Mouse (Mus musculus) lung, embryonic 16.5 days (tissue): ENCODE measurements at regions not wholly inside any gene's neighbourhood (a gene's known extent, or its start where the extent isn't known, plus 50 kb on each side); places are given as distances from the start of the nearest gene placed in this dataset.

Experiments used
- ATAC-seq: fragments of 200-750 bp; cut with Nextera tagmentation; 2 replicates; pipeline ENCODE4 v1.8.0; 2017; ENCODE audit warnings: low read depth, mild to moderate bottlenecking, moderate library complexity
- H3K27ac ChIP-seq: fragments of 300-500 bp; sonication (generic); 2 replicates; pipeline ENCODE4 v1.5.1; 2014; ENCODE audit warnings: mild to moderate bottlenecking, control low read depth, low read length
- H3K27me3 ChIP-seq: fragments of 300-500 bp; sonication (generic); 2 replicates; pipeline ENCODE4 v1.6.1; 2014; ENCODE audit warnings: low read depth, low read length, mixed read lengths; ENCODE audit not compliant: control insufficient read depth, insufficient read depth
- H3K36me3 ChIP-seq: fragments of 300-500 bp; sonication (generic); 2 replicates; pipeline ENCODE4 v1.6.1; 2014; ENCODE audit warnings: low read length; ENCODE audit not compliant: control insufficient read depth, insufficient read depth
- H3K4me1 ChIP-seq: fragments of 300-500 bp; sonication (generic); replicated peaks from 2 replicates; pipeline ENCODE4 v1.6.1; 2014; ENCODE audit warnings: low read length, mixed read lengths; ENCODE audit not compliant: control insufficient read depth, insufficient read depth
- H3K4me2 ChIP-seq: fragments of 300-500 bp; sonication (generic); 2 replicates; pipeline ENCODE4 v1.6.1; 2014; ENCODE audit warnings: low read depth, low read length, control low read depth
- H3K4me3 ChIP-seq: fragments of 300-500 bp; sonication (generic); 2 replicates; pipeline ENCODE4 v1.5.1; 2014; ENCODE audit warnings: mild to moderate bottlenecking, low read length, control low read depth
- H3K9ac ChIP-seq: fragments of 300-500 bp; sonication (generic); 2 replicates; pipeline ENCODE4 v1.6.1; 2014; ENCODE audit warnings: low read length, control low read depth
- H3K9me3 ChIP-seq: fragments of 300-500 bp; sonication (generic); 2 replicates; pipeline ENCODE4 v1.6.1; 2016; ENCODE audit warnings: low read length; ENCODE audit not compliant: control insufficient read depth
- WGBS: fragments of 180-500 bp; shearing (Covaris S2); extraction: QIAGEN DNeasy Blood & Tissue Kit; methylation state at CpG from one replicate; pipeline ENCODE4 v1.1.7; 2014; 5-methylcytosine and 5-hydroxymethylcytosine counted together

DNA sequence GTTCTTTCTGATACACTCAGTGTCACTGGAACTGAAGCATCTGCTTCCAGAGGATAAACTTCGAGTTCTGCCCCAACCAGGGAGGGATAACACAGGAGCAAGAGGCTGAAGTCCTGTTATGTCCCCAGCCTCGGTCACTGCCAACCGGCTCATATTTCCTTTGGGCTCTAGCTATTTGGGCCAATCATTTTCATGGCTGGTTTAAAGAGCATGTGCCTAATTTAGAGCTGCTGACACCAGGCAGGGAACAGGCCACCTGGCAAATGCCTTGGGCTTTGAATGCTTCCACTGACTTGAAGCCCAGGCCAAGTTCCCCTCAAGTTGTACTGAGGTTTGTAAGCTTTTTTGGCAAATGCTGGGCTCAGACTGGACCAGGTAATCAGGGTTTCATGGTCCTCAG, 286.1 kb downstream of the Satb1 start:
- Histone ChIP-seq H3K4me1 (no peaks in the 10 kb centered on the region), H3K27ac (no peak overlapping the region), H3K36me3 (no peaks in the 10 kb centered on the region), H3K4me2 (no peak overlapping the region), H3K27me3 (no peaks in the 10 kb centered on the region), H3K9ac (no peak overlapping the region), H3K4me3 (no peak overlapping the region), H3K9me3 (no peaks in the 10 kb centered on the region)
- WGBS: 24% methylated on average over 3 of the region's 3 CpGs
- no peak for ATAC-seq

DNA sequence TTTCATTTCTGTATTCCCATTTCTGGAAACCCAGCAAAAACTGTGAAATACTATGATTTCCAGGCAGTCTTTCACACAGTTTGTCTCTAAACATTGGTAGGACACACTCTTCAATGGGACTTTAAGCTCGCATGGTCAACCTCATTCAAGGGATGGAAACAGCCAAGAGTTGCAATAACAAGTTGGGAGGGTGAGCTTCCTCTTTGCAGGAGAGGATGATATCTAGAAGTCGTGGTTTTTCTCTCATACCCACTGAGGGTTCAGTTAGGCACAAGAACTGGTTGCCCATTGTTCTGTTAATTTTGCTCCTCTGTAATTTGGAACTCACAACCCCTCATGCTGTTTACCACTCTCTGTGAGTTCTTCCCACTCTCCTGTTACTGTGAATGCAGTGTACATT, 290.5 kb downstream of the Satb1 start:
- ATAC-seq: no peak
- H3K27me3 ChIP-seq: no peaks in the 10 kb centered on the region
- H3K36me3 ChIP-seq: no peaks in the 10 kb centered on the region
- no peak overlapping the region for H3K4me3 ChIP-seq
- H3K4me1 ChIP-seq: no peaks in the 10 kb centered on the region
- H3K27ac ChIP-seq: no peak overlapping the region
- no peak overlapping the region for H3K9ac ChIP-seq
- H3K4me2 ChIP-seq: no peak overlapping the region
- 65% methylated on average over 2 of the region's 2 CpGs for WGBS
- H3K9me3 ChIP-seq: no peaks in the 10 kb centered on the region

DNA sequence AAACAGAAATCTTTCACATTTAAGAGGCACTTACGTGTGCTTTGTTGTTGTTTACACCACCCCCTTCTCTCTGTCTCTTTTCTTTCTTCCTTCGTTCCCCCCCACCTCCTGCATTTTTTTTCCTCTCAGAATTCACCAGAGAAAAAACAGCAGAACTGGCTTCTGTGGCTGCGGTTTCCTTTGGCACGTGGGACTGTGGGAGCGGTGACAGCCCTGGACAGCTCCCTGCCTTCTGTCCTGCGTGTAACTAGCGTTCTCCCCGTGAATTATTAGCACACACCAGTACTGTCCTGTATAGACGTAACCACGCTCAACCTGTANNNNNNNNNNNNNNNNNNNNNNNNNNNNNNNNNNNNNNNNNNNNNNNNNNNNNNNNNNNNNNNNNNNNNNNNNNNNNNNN, 298.4 kb downstream of the Satb1 start:
- no peak overlapping the region for H3K9ac ChIP-seq
- ATAC-seq: no peak
- H3K4me3 ChIP-seq: no peak overlapping the region
- no peak overlapping the region for H3K27ac ChIP-seq
- peak overlapping the region; percentile 9; the same call in 1 of the 2 replicates for H3K4me2 ChIP-seq
- no peaks in the 10 kb centered on the region for H3K9me3 ChIP-seq
- no peaks in the 10 kb centered on the region for H3K27me3 ChIP-seq
- no peaks in the 10 kb centered on the region for H3K36me3 ChIP-seq
- WGBS: 26% methylated on average over 10 of the region's 10 CpGs
- no peaks in the 10 kb centered on the region for H3K4me1 ChIP-seq

DNA sequence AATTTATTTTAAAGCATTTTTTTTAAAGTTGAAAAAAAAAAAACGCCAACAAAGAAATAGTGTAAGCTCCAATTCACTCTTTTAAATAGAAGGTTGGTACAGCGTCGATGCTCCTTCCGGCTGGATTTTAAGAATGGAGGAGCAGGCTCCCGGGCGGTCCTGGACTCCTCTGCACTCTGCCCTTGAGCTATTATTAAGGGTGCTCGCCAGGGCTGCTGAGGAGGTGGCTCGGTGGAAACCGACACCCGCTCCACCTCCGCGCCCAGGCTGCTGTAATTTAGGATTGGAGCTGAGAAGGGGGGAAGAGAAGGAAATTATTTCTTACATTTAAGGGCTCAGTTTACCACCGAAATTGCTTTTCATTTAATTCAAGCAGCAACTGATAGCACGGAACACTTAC, 298.8 kb downstream of the Satb1 start:
- WGBS: 30% methylated on average over 14 of the region's 14 CpGs
- Histone ChIP-seq H3K36me3 (no peaks in the 10 kb centered on the region), H3K27me3 (no peaks in the 10 kb centered on the region), H3K27ac (no peak overlapping the region), H3K4me1 (no peaks in the 10 kb centered on the region), H3K9ac (no peak overlapping the region), H3K4me3 (no peak overlapping the region), H3K4me2 (peak overlapping the region; percentile 9; the same call in 1 of the 2 replicates), H3K9me3 (no peaks in the 10 kb centered on the region)
- ATAC-seq: no peak

DNA sequence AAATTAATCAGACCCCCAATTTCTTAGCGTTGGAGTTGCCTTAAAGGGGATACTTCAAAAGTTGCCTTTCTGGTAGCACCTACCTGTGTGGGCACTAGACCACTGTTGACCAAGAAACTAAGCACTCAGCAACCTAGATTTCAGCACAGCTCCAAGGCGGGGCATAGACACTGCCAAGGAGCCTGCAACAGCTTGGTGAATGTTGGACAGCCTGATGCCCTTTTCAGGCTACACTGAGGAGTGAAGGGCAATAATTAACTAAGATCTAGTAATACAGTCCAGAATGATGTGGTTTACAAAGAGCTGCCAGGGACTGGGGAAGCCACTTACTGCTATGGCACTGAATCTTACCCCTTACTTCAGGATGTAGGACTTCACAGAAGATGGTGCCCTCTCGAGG, 304.9 kb downstream of the Satb1 start:
- H3K27ac ChIP-seq: no peak overlapping the region
- no peak overlapping the region for H3K4me2 ChIP-seq
- no peaks in the 10 kb centered on the region for H3K9me3 ChIP-seq
- ATAC-seq: no peak
- no peak overlapping the region for H3K9ac ChIP-seq
- H3K4me3 ChIP-seq: no peak overlapping the region
- 71% methylated on average over 3 of the region's 3 CpGs for WGBS
- no peaks in the 10 kb centered on the region for H3K27me3 ChIP-seq
- no peaks in the 10 kb centered on the region for H3K4me1 ChIP-seq
- no peaks in the 10 kb centered on the region for H3K36me3 ChIP-seq

DNA sequence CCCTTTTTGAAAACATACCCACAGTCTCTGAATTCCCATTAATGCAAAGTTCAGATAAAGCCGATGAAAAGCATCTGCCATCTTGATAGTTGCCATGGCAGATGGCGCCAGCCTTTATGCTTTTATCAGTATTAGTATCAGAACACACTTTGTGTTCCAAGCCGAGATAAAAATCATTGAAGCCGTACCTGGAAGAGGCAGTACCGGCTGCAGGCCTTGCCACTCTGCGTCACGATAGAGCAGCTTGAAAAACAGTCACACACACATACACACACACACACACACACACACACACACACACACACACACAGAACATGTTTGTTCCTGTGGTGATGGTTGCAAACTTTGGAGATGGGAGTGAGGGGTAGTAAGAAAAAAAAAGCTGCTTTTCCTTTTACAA, 306.2 kb downstream of the Satb1 start:
- Histone ChIP-seq H3K9ac (no peak overlapping the region), H3K9me3 (no peaks in the 10 kb centered on the region), H3K27me3 (no peaks in the 10 kb centered on the region), H3K4me2 (no peak overlapping the region), H3K4me1 (no peaks in the 10 kb centered on the region), H3K27ac (no peak overlapping the region), H3K4me3 (no peak overlapping the region), H3K36me3 (no peaks in the 10 kb centered on the region)
- WGBS: 41% methylated on average over 7 of the region's 7 CpGs
- no peak for ATAC-seq

DNA sequence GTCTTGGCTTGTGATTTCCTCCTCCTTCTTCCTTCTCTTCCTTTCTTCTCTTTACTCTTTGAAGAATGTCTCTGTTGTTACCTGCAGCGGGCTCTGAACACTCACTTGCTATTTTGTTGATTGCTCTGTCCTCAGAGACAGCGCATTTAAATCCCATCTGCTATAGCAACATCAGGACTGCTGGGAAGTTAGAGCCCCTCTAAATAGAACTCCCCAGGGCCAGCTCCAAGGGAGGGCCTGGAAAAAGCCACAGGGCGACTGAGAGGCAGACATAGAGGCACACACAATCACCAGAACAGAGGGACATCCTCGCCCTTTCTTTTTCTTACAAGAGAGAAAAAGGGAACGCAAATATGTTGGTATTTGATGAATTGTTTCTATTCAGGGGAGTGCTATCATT, 306.6 kb downstream of the Satb1 start:
- no peaks in the 10 kb centered on the region for H3K9me3 ChIP-seq
- no peak for ATAC-seq
- H3K27me3 ChIP-seq: no peaks in the 10 kb centered on the region
- H3K4me1 ChIP-seq: no peaks in the 10 kb centered on the region
- H3K4me2 ChIP-seq: no peak overlapping the region
- no peak overlapping the region for H3K4me3 ChIP-seq
- H3K36me3 ChIP-seq: no peaks in the 10 kb centered on the region
- no peak overlapping the region for H3K9ac ChIP-seq
- 31% methylated on average over 5 of the region's 5 CpGs for WGBS
- H3K27ac ChIP-seq: no peak overlapping the region

DNA sequence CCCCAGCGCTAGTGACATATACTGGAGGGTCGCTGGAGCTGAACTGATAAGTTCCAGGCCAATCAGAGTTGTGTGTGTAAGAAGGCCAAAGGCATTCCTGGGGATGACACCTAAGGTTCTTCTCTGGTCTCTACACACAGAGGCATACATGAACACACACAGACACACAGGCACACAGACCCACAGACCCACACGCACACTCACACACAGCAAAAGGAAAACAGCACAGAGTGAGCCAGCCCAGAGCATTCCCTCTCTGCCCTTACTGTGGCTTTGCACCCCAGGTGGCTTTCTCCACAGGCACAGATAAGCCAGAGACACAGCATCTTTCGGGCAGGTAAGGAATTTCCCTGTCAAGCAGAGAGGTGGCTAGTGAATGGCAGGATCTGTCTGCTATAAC, 307.1 kb downstream of the Satb1 start:
- 51% methylated on average over 4 of the region's 4 CpGs for WGBS
- no peaks in the 10 kb centered on the region for H3K36me3 ChIP-seq
- no peaks in the 10 kb centered on the region for H3K4me1 ChIP-seq
- no peak overlapping the region for H3K4me2 ChIP-seq
- no peak overlapping the region for H3K9ac ChIP-seq
- H3K4me3 ChIP-seq: no peak overlapping the region
- no peaks in the 10 kb centered on the region for H3K9me3 ChIP-seq
- no peak for ATAC-seq
- H3K27ac ChIP-seq: no peak overlapping the region
- no peaks in the 10 kb centered on the region for H3K27me3 ChIP-seq

DNA sequence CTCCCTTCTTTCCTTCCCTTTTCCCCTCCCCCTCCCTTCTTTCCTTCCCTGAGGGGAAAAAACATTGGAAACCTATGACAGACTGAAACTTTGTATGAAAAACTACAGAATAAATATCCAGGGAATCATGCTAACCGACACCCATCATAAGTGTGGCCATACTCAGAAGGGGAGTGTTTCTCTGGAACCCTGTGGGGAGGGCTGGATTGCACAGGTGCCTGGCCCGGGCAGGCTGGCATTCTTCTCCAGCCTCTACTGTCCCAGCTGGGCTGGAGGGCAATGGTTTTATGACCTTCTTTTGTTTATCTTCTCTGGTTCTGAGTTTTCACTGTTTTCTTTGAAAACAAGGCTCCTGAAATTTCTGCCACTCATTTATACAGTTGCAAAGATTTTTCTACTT, 307.9 kb downstream of the Satb1 start:
- H3K27ac ChIP-seq: no peak overlapping the region
- H3K4me1 ChIP-seq: no peaks in the 10 kb centered on the region
- H3K9ac ChIP-seq: no peak overlapping the region
- no peaks in the 10 kb centered on the region for H3K27me3 ChIP-seq
- no peaks in the 10 kb centered on the region for H3K36me3 ChIP-seq
- no peak overlapping the region for H3K4me3 ChIP-seq
- 27% methylated on average over 2 of the region's 2 CpGs for WGBS
- no peak for ATAC-seq
- no peaks in the 10 kb centered on the region for H3K9me3 ChIP-seq
- H3K4me2 ChIP-seq: no peak overlapping the region

DNA sequence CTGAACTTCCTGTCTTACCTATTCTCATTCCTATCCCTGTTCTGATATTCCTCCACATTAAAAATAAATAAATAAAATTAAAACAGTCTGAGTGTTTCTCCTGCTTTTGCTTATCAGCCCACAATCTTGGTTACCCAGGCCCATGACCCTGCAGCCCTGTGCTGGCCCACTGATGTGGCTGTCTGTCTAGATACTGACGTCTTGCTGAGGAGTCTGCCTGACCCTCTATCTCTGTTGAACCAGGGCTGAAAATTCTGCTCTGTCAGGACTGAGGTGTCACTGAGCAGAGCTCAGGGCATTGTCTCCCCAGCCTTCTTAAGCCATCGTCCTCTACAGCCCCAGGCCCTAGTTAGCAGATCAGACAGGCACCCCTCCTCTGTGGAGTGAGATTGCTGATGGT, 321.2 kb downstream of the Satb1 start:
- WGBS: 53% methylated on average over 2 of the region's 2 CpGs
- H3K4me3 ChIP-seq: no peak overlapping the region
- H3K4me2 ChIP-seq: no peak overlapping the region
- no peak overlapping the region for H3K9ac ChIP-seq
- no peaks in the 10 kb centered on the region for H3K9me3 ChIP-seq
- no peaks in the 10 kb centered on the region for H3K27me3 ChIP-seq
- no peak overlapping the region for H3K27ac ChIP-seq
- no peak for ATAC-seq
- H3K4me1 ChIP-seq: no peaks in the 10 kb centered on the region
- H3K36me3 ChIP-seq: no peaks in the 10 kb centered on the region
